Mouse (Mus musculus): ENCODE measurements around the gene Sacs. TPM values are rescaled to one million over a fixed set of nuclear protein-coding genes. Genes with fewer than 3 reads are reported as not detected.

The Sacs gene
- polyA plus RNA-seq, 1 experiment from 2014 or later = 3.7 TPM

DNA sequence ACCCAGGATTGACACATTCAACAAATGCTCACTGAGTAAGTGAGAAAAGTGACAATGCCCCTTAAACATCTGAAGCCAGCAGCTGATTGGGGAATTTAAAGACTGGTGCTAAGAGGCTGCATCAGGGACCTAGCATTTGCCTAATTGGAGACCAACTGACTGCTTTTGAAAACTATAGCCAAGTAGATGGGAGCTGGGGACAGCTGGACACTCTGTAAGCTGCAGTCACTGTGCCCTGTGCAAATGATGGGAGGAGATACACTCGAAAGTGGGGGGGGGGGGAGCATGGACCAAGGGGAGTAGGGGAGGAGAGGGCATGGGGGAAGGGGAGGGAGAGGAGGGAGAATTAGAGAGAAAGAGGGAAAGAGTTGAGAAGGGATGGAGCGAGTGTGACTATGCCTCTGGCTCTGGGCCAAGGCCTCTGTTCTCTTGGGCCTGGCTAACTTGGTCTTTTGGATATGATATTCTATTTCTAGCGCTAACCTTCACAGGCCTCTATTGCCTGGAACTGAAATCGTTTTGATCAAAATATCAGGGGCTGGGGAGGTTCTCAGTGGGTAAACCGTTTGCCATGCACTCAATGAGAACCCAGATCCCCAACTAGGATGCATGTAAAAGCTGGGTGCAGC, 97.7 kb downstream of the Sacs start:
- 61% methylated on average over 5 of the region's 5 CpGs for WGBS

DNA sequence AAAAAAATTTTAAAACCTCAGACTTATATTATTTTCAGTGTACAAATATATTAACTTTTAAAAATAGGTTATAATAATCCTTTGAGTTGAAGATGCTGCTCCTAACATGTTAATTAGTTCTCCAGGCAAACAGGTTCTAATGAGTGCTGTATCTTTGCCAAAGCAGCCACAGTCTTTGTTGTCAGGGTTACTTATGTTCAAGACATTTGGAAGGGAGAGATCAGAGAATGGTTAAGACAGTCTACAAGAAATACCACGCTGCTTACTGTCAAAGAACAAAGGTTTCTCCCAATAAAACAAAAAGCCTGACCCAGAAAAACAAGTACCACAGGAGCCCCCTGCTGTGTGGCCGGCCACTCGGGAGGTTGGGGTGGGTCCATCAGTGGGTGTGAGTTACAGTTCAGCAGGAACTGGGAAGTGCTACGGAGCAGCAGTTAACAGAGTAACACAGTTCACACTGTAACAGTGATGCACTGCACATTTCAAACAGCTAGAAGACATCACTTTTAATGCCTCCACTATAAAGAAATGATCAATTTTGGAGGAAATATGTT, 98.9 kb downstream of the Sacs start:
- DNase-seq (ENCODE audit: low spot score) (no peak), ATAC-seq (replicated peaks; ENCODE audit: low FRiP score, low TSS enrichment, low read depth) (no peak)
- Histone ChIP-seq H3K9ac (ENCODE audit: low read length) (no peak overlapping the region), H3K4me1 (replicated peaks; ENCODE audit: control insufficient read depth, insufficient read depth, low read length) (no peaks in the 10 kb centered on the region), H3K27ac (ENCODE audit: low read depth) (no peak overlapping the region), H3K36me3 (ENCODE audit: control insufficient read depth, insufficient read depth, low read length) (no peaks in the 10 kb centered on the region), H3K4me2 (ENCODE audit: low read length) (no peak overlapping the region), H3K9me3 (ENCODE audit: control insufficient read depth, low read length) (no peaks in the 10 kb centered on the region), H3K4me3 (ENCODE audit: low read depth, low read length) (no peak overlapping the region), H3K27me3 (replicated peaks; ENCODE audit: control insufficient read depth, insufficient read depth, low read length) (no peaks in the 10 kb centered on the region)
- WGBS = 39% methylated on average over 4 of the region's 4 CpGs

More for the DNA sequence above, 97.7 kb downstream of the Sacs start:
- ATAC-seq (replicated peaks; ENCODE audit: low FRiP score, low TSS enrichment, low read depth) (no peak), DNase-seq (ENCODE audit: low spot score) (no peak)
- H3K4me2 ChIP-seq (ENCODE audit: low read length) = no peak overlapping the region
- H3K36me3 ChIP-seq (ENCODE audit: control insufficient read depth, insufficient read depth, low read length) = no peaks in the 10 kb centered on the region
- no peaks in the 10 kb centered on the region for H3K27me3 ChIP-seq (replicated peaks; ENCODE audit: control insufficient read depth, insufficient read depth, low read length)
- H3K27ac ChIP-seq (ENCODE audit: low read depth) = no peak overlapping the region
- H3K4me1 ChIP-seq (replicated peaks; ENCODE audit: control insufficient read depth, insufficient read depth, low read length) = no peaks in the 10 kb centered on the region
- no peak overlapping the region for H3K9ac ChIP-seq (ENCODE audit: low read length)
- no peaks in the 10 kb centered on the region for H3K9me3 ChIP-seq (ENCODE audit: control insufficient read depth, low read length)
- no peak overlapping the region for H3K4me3 ChIP-seq (ENCODE audit: low read depth, low read length)

DNA sequence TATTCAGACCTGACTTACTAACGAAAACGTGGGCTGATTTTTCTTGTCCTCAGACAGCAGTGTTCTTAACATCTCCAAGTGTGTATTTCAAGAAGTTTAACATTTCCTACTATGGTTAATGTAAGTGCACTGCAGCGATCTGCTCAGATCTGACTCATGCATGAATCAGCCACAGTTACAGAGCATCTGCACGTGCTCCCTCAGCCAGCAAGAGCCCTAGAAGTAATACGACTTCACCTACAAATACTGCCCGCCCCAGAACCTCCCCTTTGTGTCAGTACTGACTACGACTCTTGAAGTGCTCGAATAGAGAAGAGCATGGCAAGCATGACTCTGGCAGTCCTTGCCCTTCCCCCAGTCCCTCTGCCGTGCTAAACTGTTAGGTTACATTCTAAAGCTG, 100.5 kb downstream of the Sacs start:
- Histone ChIP-seq H3K4me3 (ENCODE audit: low read depth, low read length) (no peak overlapping the region), H3K4me1 (replicated peaks; ENCODE audit: control insufficient read depth, insufficient read depth, low read length) (no peaks in the 10 kb centered on the region), H3K4me2 (ENCODE audit: low read length) (no peak overlapping the region), H3K9ac (ENCODE audit: low read length) (no peak overlapping the region), H3K9me3 (ENCODE audit: control insufficient read depth, low read length) (no peaks in the 10 kb centered on the region), H3K27me3 (replicated peaks; ENCODE audit: control insufficient read depth, insufficient read depth, low read length) (no peaks in the 10 kb centered on the region), H3K27ac (ENCODE audit: low read depth) (peak overlapping the region; percentile 36; the same call in 1 of the 2 replicates), H3K36me3 (ENCODE audit: control insufficient read depth, insufficient read depth, low read length) (no peaks in the 10 kb centered on the region)
- DNase-seq (ENCODE audit: low spot score) = no peak
- no peak for ATAC-seq (replicated peaks; ENCODE audit: low FRiP score, low TSS enrichment, low read depth)
- WGBS = 39% methylated on average over 9 of the region's 9 CpGs

- Histone ChIP-seq H3K4me2 (ENCODE audit: low read length) (no peak overlapping the region), H3K4me3 (ENCODE audit: low read depth, low read length) (no peak overlapping the region), H3K27me3 (replicated peaks; ENCODE audit: control insufficient read depth, insufficient read depth, low read length) (no peaks in the 10 kb centered on the region), H3K4me1 (replicated peaks; ENCODE audit: control insufficient read depth, insufficient read depth, low read length) (no peaks in the 10 kb centered on the region), H3K9me3 (ENCODE audit: control insufficient read depth, low read length) (no peaks in the 10 kb centered on the region), H3K36me3 (ENCODE audit: control insufficient read depth, insufficient read depth, low read length) (no peaks in the 10 kb centered on the region), H3K9ac (ENCODE audit: low read length) (no peak overlapping the region), H3K27ac (ENCODE audit: low read depth) (no peak overlapping the region)
- DNase-seq (ENCODE audit: low spot score) (no peak), ATAC-seq (replicated peaks; ENCODE audit: low FRiP score, low TSS enrichment, low read depth) (no peak)
- WGBS = 37% methylated on average over 6 of the region's 6 CpGs
These were observed 104.4 kb downstream of the Sacs start for GRCm38 (mm10) chr14:61242611-61243010.

DNA sequence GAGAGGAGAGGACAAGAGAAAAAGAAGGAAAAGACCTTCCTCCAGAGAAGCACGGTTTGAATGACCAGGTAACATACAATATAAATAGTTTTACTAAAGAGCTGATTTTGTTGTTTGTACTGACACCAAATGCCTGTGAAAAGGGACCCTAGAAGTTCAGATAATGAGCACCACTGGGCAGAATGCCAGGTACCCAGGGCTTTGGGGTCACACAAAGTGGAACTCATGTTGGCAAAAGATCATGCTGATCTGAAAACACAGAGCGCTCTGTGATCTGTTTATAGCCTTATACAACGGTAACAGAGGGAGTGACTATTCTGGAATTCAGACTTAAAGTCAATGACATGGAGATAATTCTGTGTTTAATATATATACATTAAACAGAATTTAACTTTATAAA, 108.2 kb downstream of the Sacs start:
- Histone ChIP-seq H3K9ac (ENCODE audit: low read length) (no peak overlapping the region), H3K27me3 (replicated peaks; ENCODE audit: control insufficient read depth, insufficient read depth, low read length) (no peaks in the 10 kb centered on the region), H3K9me3 (ENCODE audit: control insufficient read depth, low read length) (peaks cover 3% of the 10 kb centered on the region; the same call in 1 of the 2 replicates), H3K4me1 (replicated peaks; ENCODE audit: control insufficient read depth, insufficient read depth, low read length) (no peaks in the 10 kb centered on the region), H3K36me3 (ENCODE audit: control insufficient read depth, insufficient read depth, low read length) (no peaks in the 10 kb centered on the region), H3K4me2 (ENCODE audit: low read length) (no peak overlapping the region), H3K4me3 (ENCODE audit: low read depth, low read length) (no peak overlapping the region), H3K27ac (ENCODE audit: low read depth) (no peak overlapping the region)
- no peak for ATAC-seq (replicated peaks; ENCODE audit: low FRiP score, low TSS enrichment, low read depth)
- DNase-seq (ENCODE audit: low spot score) = no peak
- 83% methylated on average over 3 of the region's 3 CpGs for WGBS

GRCm38 (mm10) chr14:61252596-61253388, 114.5 kb downstream of the Sacs start:
- H3K9ac ChIP-seq (ENCODE audit: low read length) = no peak overlapping the region
- ATAC-seq (replicated peaks; ENCODE audit: low FRiP score, low TSS enrichment, low read depth) (no peak), DNase-seq (ENCODE audit: low spot score) (no peak)
- 83% methylated on average over 15 of the region's 15 CpGs for WGBS
- H3K27me3 ChIP-seq (replicated peaks; ENCODE audit: control insufficient read depth, insufficient read depth, low read length) = no peaks in the 10 kb centered on the region
- H3K9me3 ChIP-seq (ENCODE audit: control insufficient read depth, low read length) = peaks cover 3% of the 10 kb centered on the region; the same call in 1 of the 2 replicates
- no peaks in the 10 kb centered on the region for H3K4me1 ChIP-seq (replicated peaks; ENCODE audit: control insufficient read depth, insufficient read depth, low read length)
- H3K4me3 ChIP-seq (ENCODE audit: low read depth, low read length) = no peak overlapping the region
- no peaks in the 10 kb centered on the region for H3K36me3 ChIP-seq (ENCODE audit: control insufficient read depth, insufficient read depth, low read length)
- H3K27ac ChIP-seq (ENCODE audit: low read depth) = no peak overlapping the region
- no peak overlapping the region for H3K4me2 ChIP-seq (ENCODE audit: low read length)

DNA sequence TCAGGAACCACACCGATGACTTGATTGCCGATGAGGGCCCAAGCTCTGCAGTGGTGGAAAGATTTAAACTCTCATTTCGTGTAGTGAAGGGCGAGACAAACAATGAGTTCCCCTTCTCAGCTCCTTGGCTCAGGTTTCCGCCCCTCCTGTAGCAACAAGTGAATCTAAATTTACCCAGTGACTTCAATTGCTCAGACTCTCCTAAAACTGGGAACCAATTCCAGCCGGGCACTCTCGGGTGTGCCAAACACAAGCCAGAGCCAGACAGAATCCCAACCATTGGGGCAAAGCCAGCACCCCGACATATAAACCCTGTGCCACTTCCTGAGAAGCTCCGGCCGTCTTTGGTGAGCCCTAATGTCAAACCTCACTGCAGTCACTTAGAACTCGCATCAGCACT, 120.1 kb downstream of the Sacs start, which contains the start of gene Sgcg:
TSS of gene Sgcg (minus strand) at position 139 of the 400 bp plus-strand sequence.
- ATAC-seq (replicated peaks; ENCODE audit: low FRiP score, low TSS enrichment, low read depth) = no peak
- DNase-seq (ENCODE audit: low spot score) = no peak
- no peak within 1 kb of the TSS for H3K27ac ChIP-seq (ENCODE audit: low read depth)

GRCm38 (mm10) chr14:61259084-61259483, 120.8 kb downstream of the Sacs start:
- DNase-seq (ENCODE audit: low spot score) (no peak), ATAC-seq (replicated peaks; ENCODE audit: low FRiP score, low TSS enrichment, low read depth) (no peak)
- H3K27me3 ChIP-seq (replicated peaks; ENCODE audit: control insufficient read depth, insufficient read depth, low read length) = no peaks in the 10 kb centered on the region
- H3K9ac ChIP-seq (ENCODE audit: low read length) = no peak overlapping the region
- H3K4me2 ChIP-seq (ENCODE audit: low read length) = no peak overlapping the region
- H3K4me3 ChIP-seq (ENCODE audit: low read depth, low read length) = no peak overlapping the region
- H3K36me3 ChIP-seq (ENCODE audit: control insufficient read depth, insufficient read depth, low read length) = no peaks in the 10 kb centered on the region
- peaks cover 2% of the 10 kb centered on the region; the same call in 1 of the 2 replicates for H3K4me1 ChIP-seq (replicated peaks; ENCODE audit: control insufficient read depth, insufficient read depth, low read length)
- WGBS = 20% methylated on average over 3 of the region's 3 CpGs
- H3K27ac ChIP-seq (ENCODE audit: low read depth) = no peak overlapping the region
- no peaks in the 10 kb centered on the region for H3K9me3 ChIP-seq (ENCODE audit: control insufficient read depth, low read length)

More for the DNA sequence above, 120.1 kb downstream of the Sacs start, which contains the start of gene Sgcg:
- H3K9me3 ChIP-seq (ENCODE audit: control insufficient read depth, low read length) = no peaks in the 10 kb centered on the region
- no peaks in the 10 kb centered on the region for H3K36me3 ChIP-seq (ENCODE audit: control insufficient read depth, insufficient read depth, low read length)
- H3K4me3 ChIP-seq (ENCODE audit: low read depth, low read length) = no peak within 1 kb of the TSS
- H3K4me2 ChIP-seq (ENCODE audit: low read length) = no peak within 1 kb of the TSS
- WGBS = 44% methylated on average over 11 of the region's 11 CpGs
- peaks cover 2% of the 10 kb centered on the region; the same call in 1 of the 2 replicates for H3K4me1 ChIP-seq (replicated peaks; ENCODE audit: control insufficient read depth, insufficient read depth, low read length)
- no peak within 1 kb of the TSS for H3K9ac ChIP-seq (ENCODE audit: low read length)
- no peaks in the 10 kb centered on the region for H3K27me3 ChIP-seq (replicated peaks; ENCODE audit: control insufficient read depth, insufficient read depth, low read length)
